Mouse (Mus musculus) heart, postnatal 0 days (tissue): ENCODE results near the gene Lrp1. TPM values are rescaled to one million over a fixed set of nuclear protein-coding genes. Genes with fewer than 3 reads are reported as not detected.

Experiments used
- ATAC-seq: fragments of 200-750 bp; cut with Nextera tagmentation; 2 replicates; pipeline ENCODE4 v1.8.0; 2017; ENCODE audit warnings: low read depth, moderate number of reproducible peaks, moderate library complexity; ENCODE audit not compliant: insufficient read depth
- DNase-seq: peaks from one replicate; pipeline ENCODE4 v3.0.0-alpha.2; 2016; ENCODE audit warnings: low spot score
- H3K27ac ChIP-seq: fragments of 300-500 bp; sonication (generic); 2 replicates; pipeline ENCODE4 v1.5.1; 2014; ENCODE audit warnings: low read depth, mild to moderate bottlenecking
- H3K27me3 ChIP-seq: fragments of 300-500 bp; sonication (generic); 2 replicates; pipeline ENCODE4 v1.6.1; 2014; ENCODE audit warnings: low read length, mixed read lengths; ENCODE audit not compliant: control insufficient read depth, insufficient read depth
- H3K36me3 ChIP-seq: fragments of 300-500 bp; sonication (generic); replicated peaks from 2 replicates; pipeline ENCODE4 v1.6.1; 2014; ENCODE audit warnings: low read length, mixed read lengths; ENCODE audit not compliant: control insufficient read depth, insufficient read depth
- H3K4me1 ChIP-seq: fragments of 300-500 bp; sonication (generic); 2 replicates; pipeline ENCODE4 v1.6.1; 2014; ENCODE audit warnings: antibody characterized with exemption; ENCODE audit not compliant: control insufficient read depth, insufficient read depth
- H3K4me2 ChIP-seq: fragments of 300-500 bp; sonication (generic); 2 replicates; pipeline ENCODE4 v1.6.1; 2014; ENCODE audit warnings: low read depth, mild to moderate bottlenecking, low read length, moderate library complexity
- H3K4me3 ChIP-seq: fragments of 300-500 bp; sonication (generic); 2 replicates; pipeline ENCODE4 v1.5.1; 2014; ENCODE audit warnings: low read depth, low read length
- H3K9ac ChIP-seq: fragments of 300-500 bp; sonication (generic); replicated peaks from 2 replicates; pipeline ENCODE4 v1.6.1; 2014; ENCODE audit warnings: low read depth, low read length, mixed read lengths
- H3K9me3 ChIP-seq: fragments of 300-500 bp; sonication (generic); replicated peaks from 2 replicates; pipeline ENCODE4 v1.6.1; 2016; ENCODE audit warnings: low read length; ENCODE audit not compliant: control insufficient read depth
- CTCF ChIP-seq: IDR thresholded peaks from 2 replicates; pipeline ENCODE4 v1.5.1; 2016; ENCODE audit warnings: antibody characterized with exemption, control low read depth, low read depth
- EP300 ChIP-seq: IDR thresholded peaks from 2 replicates; pipeline ENCODE4 v1.6.1; 2016; ENCODE audit warnings: antibody characterized with exemption, low read depth
- WGBS: fragments of 180-500 bp; shearing (Covaris S2); extraction: QIAGEN DNeasy Blood & Tissue Kit; methylation state at CpG from one replicate; pipeline ENCODE4 v1.1.7; 2014; 5-methylcytosine and 5-hydroxymethylcytosine counted together
- polyA plus RNA-seq: library from polyadenylated mRNA; unstranded; fragments of >200 nt; fragmentation: Nextera tagmentation; extraction: Ambion mirVana; gene quantifications from 2 replicates; pipeline ENCODE4 v1.2.1, GENCODE M21; 2015
- total RNA-seq: library from RNA; depleted of rRNA; stranded (reverse); fragments of >200 nt; gene quantifications from 2 replicates; pipeline ENCODE4 v1.2.3, GENCODE M21; 2014; ENCODE audit warnings: low replicate concordance

The Lrp1 gene
- total and polyA plus RNA-seq, 2 experiments from 2014 or later: 15.7 to 65.9 TPM

GRCm38 (mm10) chr10:127663590-127663989 lies 42.6 kb upstream of the Lrp1 start:
- Histone ChIP-seq H3K9me3 (no peaks in the 10 kb centered on the region), H3K4me1 (peaks cover 40% of the 10 kb centered on the region), H3K27me3 (no peaks in the 10 kb centered on the region), H3K27ac (no peak overlapping the region), H3K4me3 (no peak overlapping the region), H3K36me3 (peaks cover 40% of the 10 kb centered on the region), H3K9ac (no peak overlapping the region), H3K4me2 (no peak overlapping the region)
- 46% methylated on average over 5 of the region's 5 CpGs for WGBS
- DNase-seq (no peak), ATAC-seq (no peak)
- TF ChIP-seq CTCF: no peak

- Histone ChIP-seq H3K9me3 (no peaks in the 10 kb centered on the region), H3K27ac (peak overlapping the region; percentile 79), H3K36me3 (peaks cover 40% of the 10 kb centered on the region), H3K4me3 (peak overlapping the region; percentile 42; the same call in 1 of the 2 replicates), H3K9ac (peak overlapping the region; percentile 39; the same call in 1 of the 2 replicates), H3K4me2 (peak overlapping the region; percentile 67), H3K27me3 (no peaks in the 10 kb centered on the region), H3K4me1 (peaks cover 39% of the 10 kb centered on the region)
- WGBS: 39% methylated on average over 18 of the region's 19 CpGs
- no peak for DNase-seq
- no peak for TF ChIP-seq CTCF
- TF ChIP-seq EP300: no peak
- no peak for ATAC-seq
Measured at GRCm38 (mm10) chr10:127662666-127663253, 41.8 kb upstream of the Lrp1 start.

DNA sequence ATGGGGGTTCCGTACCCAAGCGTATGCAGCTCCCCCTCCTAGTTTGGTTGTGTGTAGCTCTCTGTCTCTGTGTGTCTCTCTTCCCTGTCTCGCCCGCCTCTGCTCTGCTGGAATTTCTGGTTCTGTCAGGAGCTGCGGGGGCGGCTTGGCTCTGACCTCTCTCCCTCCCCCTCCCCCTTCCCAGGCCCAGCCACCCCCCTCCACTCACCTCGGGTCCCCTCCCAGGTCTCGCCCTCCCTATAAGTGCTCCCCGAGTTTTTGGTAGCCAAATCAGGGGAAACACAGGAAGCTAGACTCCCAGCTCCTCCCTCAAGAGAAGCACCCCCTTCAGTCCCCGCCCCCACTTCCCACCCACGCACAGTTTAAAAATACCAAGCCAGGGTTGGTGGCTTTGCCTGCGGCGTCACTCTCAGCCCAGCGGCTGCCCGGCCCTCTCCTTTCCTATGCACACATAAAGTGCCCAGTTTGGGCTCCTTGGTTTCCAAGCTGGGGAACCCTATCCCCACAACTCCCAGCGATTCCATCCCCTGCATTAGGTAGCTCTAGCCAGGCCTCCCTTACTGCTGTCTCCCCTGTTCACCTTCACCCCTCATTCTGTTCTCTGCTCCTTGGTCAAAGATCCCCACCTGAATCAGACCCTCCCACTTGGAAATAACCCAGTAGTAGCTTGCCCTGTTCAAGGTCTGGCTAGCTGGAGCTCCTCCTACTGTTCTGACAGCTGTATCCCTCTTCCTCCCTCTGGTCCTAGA lies 41.1 kb upstream of the Lrp1 start:
- DNase-seq (peak; percentile 84), ATAC-seq (peak; percentile 43)
- 3% methylated on average over 16 of the region's 16 CpGs for WGBS
- TF ChIP-seq CTCF (no peak), EP300 (no peak)
- H3K9ac ChIP-seq: peak overlapping the region; percentile 39
- peaks cover 44% of the 10 kb centered on the region for H3K36me3 ChIP-seq
- peaks cover 39% of the 10 kb centered on the region for H3K4me1 ChIP-seq
- H3K4me3 ChIP-seq: peak overlapping the region; percentile 42
- H3K27ac ChIP-seq: peak overlapping the region; percentile 79
- peak overlapping the region; percentile 67 for H3K4me2 ChIP-seq
- no peaks in the 10 kb centered on the region for H3K27me3 ChIP-seq
- no peaks in the 10 kb centered on the region for H3K9me3 ChIP-seq

DNA sequence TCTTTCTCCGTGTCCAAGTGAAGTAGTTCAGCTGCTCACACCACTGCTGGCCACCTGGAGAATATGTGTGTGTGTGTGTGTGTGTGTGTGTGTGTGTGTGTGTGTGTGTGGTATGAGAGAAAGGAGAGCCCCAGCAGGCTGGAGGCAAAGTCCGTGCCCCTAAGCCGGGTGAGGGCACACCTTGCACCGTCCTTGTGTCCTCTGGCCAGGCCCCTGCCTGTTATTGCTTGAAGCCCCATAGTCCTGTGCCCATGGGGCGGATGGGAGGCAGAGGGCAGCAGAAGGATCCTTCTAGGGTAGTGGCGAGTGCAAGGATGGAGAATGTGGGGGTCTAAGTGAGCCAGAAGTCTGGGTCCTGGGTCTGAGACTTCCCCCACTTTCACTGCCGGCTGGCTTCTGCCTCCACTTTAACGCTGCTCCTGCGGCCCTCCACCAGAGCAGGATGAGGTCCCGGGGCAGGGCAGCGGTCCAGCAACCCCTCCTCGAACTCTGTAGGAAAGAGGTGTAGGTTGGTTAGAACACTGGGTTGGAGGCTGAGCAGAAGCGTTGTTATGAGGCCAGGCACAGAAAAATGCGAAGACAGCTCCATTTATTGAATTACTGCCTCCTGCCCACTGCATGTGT lies 40.5 kb upstream of the Lrp1 start:
- DNase-seq: no peak
- peaks cover 39% of the 10 kb centered on the region for H3K4me1 ChIP-seq
- no peaks in the 10 kb centered on the region for H3K27me3 ChIP-seq
- peak overlapping the region; percentile 67 for H3K4me2 ChIP-seq
- 24% methylated on average over 13 of the region's 14 CpGs for WGBS
- peaks cover 49% of the 10 kb centered on the region for H3K36me3 ChIP-seq
- H3K9me3 ChIP-seq: no peaks in the 10 kb centered on the region
- ATAC-seq: no peak
- peak overlapping the region; percentile 39; the same call in 1 of the 2 replicates for H3K9ac ChIP-seq
- TF ChIP-seq CTCF (no peak), EP300 (no peak)
- H3K4me3 ChIP-seq: peak overlapping the region; percentile 42
- H3K27ac ChIP-seq: peak overlapping the region; percentile 79

DNA sequence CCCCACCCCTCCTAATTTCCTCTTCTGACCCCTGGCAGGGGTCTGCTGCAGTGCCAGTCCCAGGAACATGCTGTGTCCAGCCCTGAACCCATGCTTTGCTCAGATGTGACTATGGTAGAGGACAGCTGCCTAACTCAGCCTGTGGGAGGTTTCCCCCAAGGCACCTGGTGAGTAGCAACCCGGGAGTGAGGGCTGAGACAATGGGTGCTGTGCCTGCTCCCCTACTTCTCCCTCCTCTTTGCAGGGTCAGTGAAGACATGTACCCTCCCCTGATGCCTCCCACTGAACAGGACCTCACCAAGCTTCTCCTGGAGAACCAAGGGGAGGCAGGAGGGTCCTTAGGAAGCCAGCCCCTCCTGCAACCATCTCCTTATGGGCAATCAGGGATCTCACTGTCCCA lies 38.6 kb upstream of the Lrp1 start:
- no peak for ATAC-seq
- Histone ChIP-seq H3K4me1 (peaks cover 27% of the 10 kb centered on the region), H3K9ac (no peak overlapping the region), H3K4me3 (no peak overlapping the region), H3K27me3 (no peaks in the 10 kb centered on the region), H3K27ac (no peak overlapping the region), H3K4me2 (no peak overlapping the region), H3K36me3 (peaks cover 63% of the 10 kb centered on the region), H3K9me3 (no peaks in the 10 kb centered on the region)
- no peak for TF ChIP-seq CTCF
- 76% methylated on average over 1 of the region's 1 CpGs for WGBS
- DNase-seq: no peak
